In the genomic region with DNA sequence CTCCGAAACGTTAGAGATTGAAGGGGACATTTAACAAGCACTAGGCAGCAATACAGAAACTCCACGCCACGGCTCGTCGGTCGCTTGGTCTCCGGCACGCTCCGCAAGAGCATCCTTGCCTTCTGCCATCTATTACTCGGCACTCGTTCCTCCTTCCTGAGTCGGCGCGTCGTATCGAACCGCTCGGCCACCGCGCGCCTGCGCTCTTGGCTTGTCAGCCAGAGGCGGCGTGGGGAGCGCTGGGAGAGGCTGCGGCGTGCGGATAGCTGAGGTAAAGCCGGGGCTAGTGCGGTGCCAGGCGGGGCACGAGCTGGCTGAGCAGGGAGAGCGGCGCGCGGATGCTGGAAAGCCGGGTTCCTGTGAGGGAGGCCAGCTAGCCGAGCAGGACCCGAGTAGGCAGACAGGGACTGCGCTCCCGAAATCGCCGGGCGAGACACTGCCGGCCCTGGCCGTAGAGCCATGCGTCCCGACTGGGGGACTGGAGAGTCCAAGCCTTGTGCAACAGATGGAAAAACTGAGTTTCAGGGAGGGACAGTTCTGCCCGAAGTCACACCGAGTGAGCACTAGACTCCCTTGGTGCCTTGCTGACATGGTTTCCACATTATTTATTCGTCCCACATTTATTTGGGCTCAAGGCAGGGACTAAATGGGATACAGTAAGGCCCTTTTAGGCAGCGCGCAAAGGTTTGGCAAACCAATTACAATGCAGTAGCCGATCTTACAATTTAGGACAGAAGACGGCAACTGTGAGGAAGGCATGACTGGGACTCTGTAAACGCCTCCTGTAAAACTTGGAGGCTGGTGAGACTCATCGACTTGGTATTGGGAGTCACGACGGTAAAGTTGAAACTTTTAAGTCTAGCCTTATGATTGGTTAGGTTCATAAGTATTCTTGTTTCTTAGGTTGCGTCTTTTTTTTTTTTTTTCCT, we compare ENCODE assay signal across 8 mouse cellular contexts. TPM values are rescaled to one million over a fixed set of nuclear protein-coding genes. Genes with fewer than 3 reads are reported as not detected.
A peak's percentile ranks its signal among the peaks of the same experiment; 100 is the strongest.
DNase-seq lines count a peak whose midpoint lies in the region; ATAC-seq and TF ChIP-seq lines count a peak whose summit lies in the region.

A gene (plus strand): TSS at position 197 of the 929 bp plus-strand sequence.

- H3K9me3 ChIP-seq in CH12.LX (replicated peaks; ENCODE audit: low read length): no peaks in the 10 kb centered on the region
- H3K9me3 ChIP-seq in forebrain, embryonic 12.5 days: no peaks in the 10 kb centered on the region
- H3K9me3 ChIP-seq in heart, postnatal 0 days (replicated peaks; ENCODE audit: control insufficient read depth, low read length): no peaks in the 10 kb centered on the region
- no peaks in the 10 kb centered on the region for H3K9me3 ChIP-seq in liver, postnatal 0 days (ENCODE audit: low read length)
- H3K9me3 ChIP-seq in neural tube, embryonic 14.5 days (ENCODE audit: control insufficient read depth, low read length): no peaks in the 10 kb centered on the region

- peak; percentile 90 for DNase-seq in CH12.LX (ENCODE audit: extremely low read depth)
- peak; percentile 92 for DNase-seq in c-Kit-positive CD71-positive TER-119-negative erythroid progenitor cells, embryonic 14.5 days (ENCODE audit: low read depth)
- peak; percentile 90 for DNase-seq in heart, postnatal 0 days (ENCODE audit: low spot score)
- DNase-seq in large intestine, adult 2 months (ENCODE audit: low read depth, low spot score): peak; percentile 66
- peak; percentile 93 for DNase-seq in liver, postnatal 0 days
- peak; percentile 91 for DNase-seq in testis, postnatal 10 days (ENCODE audit: low spot score)

- H3K36me3 ChIP-seq in CH12.LX (replicated peaks in 1 of 2; ENCODE audit: control insufficient read depth in 1 of 2, insufficient read depth in 1 of 2, low read length in 1 of 2): peaks cover 16 to 29% of the 10 kb centered on the region in 2 experiments
- H3K36me3 ChIP-seq in forebrain, embryonic 12.5 days (replicated peaks): peaks cover 16% of the 10 kb centered on the region
- no peaks in the 10 kb centered on the region; the same call in 1 of the 2 replicates for H3K36me3 ChIP-seq in heart, postnatal 0 days (replicated peaks; ENCODE audit: control insufficient read depth, insufficient read depth, low read length)
- H3K36me3 ChIP-seq in liver, postnatal 0 days (replicated peaks; ENCODE audit: insufficient read depth, low read length): no peaks in the 10 kb centered on the region; the same call in 1 of the 2 replicates
- peaks cover 18% of the 10 kb centered on the region for H3K36me3 ChIP-seq in neural tube, embryonic 14.5 days (ENCODE audit: control insufficient read depth, insufficient read depth, low read length)

- in situ Hi-C loops in CH12.LX (cut with MboI; ENCODE audit: low pct_ligation_motif_present, low pct_unique_long_range_greater_than_20kb, low sequenced_read_pairs): no loop called here

- peaks cover 18% of the 10 kb centered on the region for H3K79me2 ChIP-seq in CH12.LX (replicated peaks; ENCODE audit: control insufficient read depth, extremely low read depth, insufficient read depth, poor library complexity, severe bottlenecking)

- H3K4me1 ChIP-seq in CH12.LX (ENCODE audit: control insufficient read depth in 1 of 2, insufficient read depth in 2 of 2): peaks cover 0 to 25% of the 10 kb centered on the region in 2 experiments; a peak in 2 of 4 replicates
- H3K4me1 ChIP-seq in forebrain, embryonic 12.5 days: peaks cover 12% of the 10 kb centered on the region
- H3K4me1 ChIP-seq in heart, postnatal 0 days (ENCODE audit: control insufficient read depth, insufficient read depth): peaks cover 6% of the 10 kb centered on the region; the same call in 1 of the 2 replicates
- H3K4me1 ChIP-seq in liver, postnatal 0 days (ENCODE audit: insufficient read depth): peaks cover 5% of the 10 kb centered on the region; the same call in 1 of the 2 replicates
- H3K4me1 ChIP-seq in neural tube, embryonic 14.5 days (ENCODE audit: control insufficient read depth, insufficient read depth, low read length): peaks cover 7% of the 10 kb centered on the region

- TF ChIP-seq EP300 in CH12.LX (IDR thresholded peaks at IDR 0.05; ENCODE audit: low read length): no peak
- TF ChIP-seq EP300 in heart, postnatal 0 days (IDR thresholded peaks at IDR 0.05; ENCODE audit: low read depth): no peak
- no peak for TF ChIP-seq EP300 in liver, postnatal 0 days (IDR thresholded peaks at IDR 0.05; ENCODE audit: low read depth)

- H3K27ac ChIP-seq in CH12.LX (ENCODE audit: insufficient read depth, low read depth): peak within 1 kb of the TSS; percentile 29; the same call in 1 of the 2 replicates
- peak within 1 kb of the TSS; percentile 57; the same call in 1 of the 2 replicates for H3K27ac ChIP-seq in forebrain, embryonic 12.5 days
- 0 out of 2 replicates have a peak within 1 kb of the TSS, but pooled peaks have one; percentile 30 for H3K27ac ChIP-seq in heart, postnatal 0 days (ENCODE audit: low read depth)
- H3K27ac ChIP-seq in liver, postnatal 0 days (ENCODE audit: low read depth): peak within 1 kb of the TSS; percentile 60
- no peak within 1 kb of the TSS for H3K27ac ChIP-seq in neural tube, embryonic 14.5 days (ENCODE audit: low read depth, low read length)

- no peak for TF ChIP-seq RAD21 in CH12.LX (IDR thresholded peaks at IDR 0.05; ENCODE audit: low read depth, low read length)

- ATAC-seq in forebrain, embryonic 12.5 days (ENCODE audit: low FRiP score): peak; percentile 96
- ATAC-seq in heart, postnatal 0 days (ENCODE audit: insufficient read depth, low read depth): peak; percentile 94
- peak; percentile 100 for ATAC-seq in liver, postnatal 0 days
- ATAC-seq in neural tube, embryonic 14.5 days (ENCODE audit: low read depth): peak; percentile 98

- no peak for TF ChIP-seq CTCF in CH12.LX (conservative IDR thresholded peaks at IDR 0.05 in 1 of 2, IDR thresholded peaks at IDR 0.05 in 1 of 2; ENCODE audit: low read depth in 2 of 2, low read length in 2 of 2)
- no peak for TF ChIP-seq CTCF in heart, postnatal 0 days (IDR thresholded peaks at IDR 0.05; ENCODE audit: low read depth)
- TF ChIP-seq CTCF in liver, postnatal 0 days (IDR thresholded peaks at IDR 0.05; ENCODE audit: low read depth): peak; percentile 29

- peak within 1 kb of the TSS; percentile 57 for H3K4me2 ChIP-seq in CH12.LX (ENCODE audit: insufficient read depth, low read depth, poor library complexity, severe bottlenecking)
- H3K4me2 ChIP-seq in forebrain, embryonic 12.5 days: peak within 1 kb of the TSS; percentile 77
- peak within 1 kb of the TSS; percentile 91 for H3K4me2 ChIP-seq in heart, postnatal 0 days (ENCODE audit: low read depth, low read length)
- H3K4me2 ChIP-seq in liver, postnatal 0 days (ENCODE audit: low read depth, low read length): peak within 1 kb of the TSS; percentile 75
- peak within 1 kb of the TSS; percentile 60 for H3K4me2 ChIP-seq in neural tube, embryonic 14.5 days (ENCODE audit: low read depth, low read length)

- WGBS in forebrain, embryonic 12.5 days: under 1% methylated on average over 61 of the region's 61 CpGs
- WGBS in heart, postnatal 0 days: under 1% methylated on average over 61 of the region's 61 CpGs
- WGBS in large intestine, adult 2 months: under 1% methylated on average over 61 of the region's 61 CpGs
- under 1% methylated on average over 60 of the region's 61 CpGs for WGBS in liver, postnatal 0 days (ENCODE audit: insufficient replicate concordance)
- 2% methylated on average over 60 of the region's 61 CpGs for WGBS in neural tube, embryonic 14.5 days

- no peaks in the 10 kb centered on the region for H3K27me3 ChIP-seq in CH12.LX (replicated peaks)
- H3K27me3 ChIP-seq in forebrain, embryonic 12.5 days: no peaks in the 10 kb centered on the region
- H3K27me3 ChIP-seq in heart, postnatal 0 days (ENCODE audit: control insufficient read depth, insufficient read depth, low read length): no peaks in the 10 kb centered on the region
- no peaks in the 10 kb centered on the region for H3K27me3 ChIP-seq in liver, postnatal 0 days (ENCODE audit: insufficient read depth, low read length)
- no peaks in the 10 kb centered on the region for H3K27me3 ChIP-seq in neural tube, embryonic 14.5 days (ENCODE audit: control insufficient read depth, insufficient read depth, low read length)

- H3K4me3 ChIP-seq in CH12.LX (replicated peaks in 1 of 3; ENCODE audit: low read depth in 2 of 3, low read length in 2 of 3, poor library complexity in 1 of 3): peak within 1 kb of the TSS; percentile 64 to 97 (median 92)
- peak within 1 kb of the TSS; percentile 73 for H3K4me3 ChIP-seq in forebrain, embryonic 12.5 days (replicated peaks)
- H3K4me3 ChIP-seq in heart, postnatal 0 days (ENCODE audit: low read depth, low read length): peak within 1 kb of the TSS; percentile 78
- peak within 1 kb of the TSS; percentile 74 for H3K4me3 ChIP-seq in liver, postnatal 0 days (ENCODE audit: low read depth, low read length)
- H3K4me3 ChIP-seq in neural tube, embryonic 14.5 days (ENCODE audit: low read depth, low read length): peak within 1 kb of the TSS; percentile 63

- peak within 1 kb of the TSS; percentile 79 for H3K9ac ChIP-seq in CH12.LX (ENCODE audit: insufficient read depth, low read depth)
- peak within 1 kb of the TSS; percentile 74 for H3K9ac ChIP-seq in forebrain, embryonic 12.5 days
- H3K9ac ChIP-seq in heart, postnatal 0 days (replicated peaks; ENCODE audit: low read depth, low read length): peak within 1 kb of the TSS; percentile 69
- H3K9ac ChIP-seq in liver, postnatal 0 days (replicated peaks): peak within 1 kb of the TSS; percentile 81
- peak within 1 kb of the TSS; percentile 63 for H3K9ac ChIP-seq in neural tube, embryonic 14.5 days (replicated peaks; ENCODE audit: low read depth, low read length)

- TF ChIP-seq POLR2A in CH12.LX (IDR thresholded peaks at IDR 0.05; ENCODE audit: low read depth, low read length): peak; percentile 94

- dilution Hi-C loops in CH12.LX (cut with MboI; ENCODE audit: extremely low pct_ligation_motif_present, extremely low pct_unique_long_range_greater_than_20kb, low sequenced_read_pairs): no loop called here

TF ChIP-seq in CH12.LX, 34 proteins besides CTCF, POLR2A, EP300 and RAD21 (continues in another document):
- TF ChIP-seq USF1 (IDR thresholded peaks at IDR 0.05; ENCODE audit: low read depth, low read length) (no peak), UBTF (IDR thresholded peaks at IDR 0.05; ENCODE audit: low read depth, low read length) (no peak), HCFC1 (IDR thresholded peaks at IDR 0.05; ENCODE audit: low read depth, low read length) (peak; percentile 90), USF2 (conservative IDR thresholded peaks at IDR 0.05; ENCODE audit: low read depth, low read length) (no peak)

RNA-seq across cellular contexts. Expression of the gene that starts here (rescaled TPM):
- 49.9 and 62.2 TPM in 2 replicates for total RNA-seq in CH12.LX (2012; rRNA removed)
- 88.7 and 96.2 TPM in 2 replicates for total RNA-seq in CH12.LX (2014; rRNA removed)
- 83.3 and 84.9 TPM in 2 replicates for polyA plus RNA-seq in CH12.LX (2012; ENCODE audit: insufficient read length, low read depth)
- polyA plus RNA-seq in forebrain, embryonic 12.5 days (2016; fragmentation: Nextera tagmentation; extraction: Ambion mirVana): 41.0 and 44.1 TPM in 2 replicates
- 10.7 and 14.0 TPM in 2 replicates for total RNA-seq in heart, postnatal 0 days (2014; rRNA removed; ENCODE audit: low replicate concordance)
- polyA plus RNA-seq in heart, postnatal 0 days (2015; fragmentation: Nextera tagmentation; extraction: Ambion mirVana): 25.7 and 27.5 TPM in 2 replicates
- 5.2 and 7.1 TPM in 2 replicates for polyA plus RNA-seq in large intestine, adult 2 months (2012; rRNA removed)
- 18.4 and 18.5 TPM in 2 replicates for polyA plus RNA-seq in liver, postnatal 0 days (2015; fragmentation: Nextera tagmentation; extraction: Ambion mirVana)
- polyA plus RNA-seq in neural tube, embryonic 14.5 days (2014; fragmentation: Nextera tagmentation; extraction: Ambion mirVana): 54.6 and 54.9 TPM in 2 replicates
